Mouse (Mus musculus): Measurements from ENCODE around the gene Lrrc8d. TPM values are rescaled to one million over a fixed set of nuclear protein-coding genes. Genes with fewer than 3 reads are reported as not detected.

Lrrc8d gene
- polyA plus RNA-seq, 1 experiment from 2014 or later = 9.7 TPM

DNA sequence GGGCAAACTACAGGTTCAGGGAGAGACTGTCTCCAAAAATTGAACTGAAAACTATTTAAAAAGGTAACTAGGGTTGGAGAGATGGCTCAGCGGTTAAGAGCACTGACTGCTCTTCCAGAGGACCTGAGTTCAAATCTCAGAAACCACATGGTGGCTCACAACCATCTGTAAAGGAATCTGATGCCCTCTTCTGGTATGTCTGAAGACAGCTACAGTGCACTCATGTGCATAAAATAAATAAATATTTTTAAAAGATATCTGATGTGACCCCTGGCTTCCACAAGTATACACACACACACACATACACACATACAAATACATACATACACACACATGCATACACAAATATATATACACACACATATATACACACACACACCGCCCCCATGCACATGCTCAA is 145.3 kb downstream of the Lrrc8d start:
- no peak overlapping the region for H3K4me3 ChIP-seq (replicated peaks; ENCODE audit: low read length)
- no peak overlapping the region for H3K4me2 ChIP-seq (ENCODE audit: low read depth, low read length)
- no peaks in the 10 kb centered on the region for H3K9me3 ChIP-seq (replicated peaks; ENCODE audit: control insufficient read depth, low read length)
- WGBS = 96% methylated on average over 2 of the region's 2 CpGs
- H3K4me1 ChIP-seq (ENCODE audit: control insufficient read depth, insufficient read depth, low read length) = peaks cover 7% of the 10 kb centered on the region
- H3K36me3 ChIP-seq (ENCODE audit: control insufficient read depth, insufficient read depth, low read length) = no peaks in the 10 kb centered on the region
- H3K9ac ChIP-seq (ENCODE audit: low read length) = no peak overlapping the region
- no peaks in the 10 kb centered on the region for H3K27me3 ChIP-seq (ENCODE audit: control insufficient read depth, insufficient read depth, low read length)
- ATAC-seq (ENCODE audit: insufficient read depth, low FRiP score) = no peak
- no peak overlapping the region for H3K27ac ChIP-seq (ENCODE audit: low read length)

DNA sequence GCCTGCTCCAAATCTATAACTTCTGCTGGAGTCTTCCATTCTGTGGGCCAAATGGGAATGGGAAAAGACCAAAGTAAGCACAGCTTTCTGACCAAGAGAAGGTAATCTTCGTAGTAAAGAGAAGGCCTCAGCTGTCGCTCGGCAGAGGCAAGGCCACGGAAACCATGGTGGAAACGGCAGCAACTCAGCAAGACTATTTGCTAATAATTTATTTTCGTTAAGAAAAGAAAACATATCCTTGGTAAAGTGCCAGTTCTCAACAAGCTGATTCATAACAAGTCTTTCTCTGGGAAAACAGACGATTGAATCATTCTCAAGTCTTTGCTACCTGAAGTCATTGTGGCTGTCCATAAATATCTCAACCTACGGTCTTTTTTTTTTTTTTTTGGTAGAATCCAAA is 148.0 kb downstream of the Lrrc8d start:
- no peaks in the 10 kb centered on the region for H3K27me3 ChIP-seq (ENCODE audit: control insufficient read depth, insufficient read depth, low read length)
- no peak overlapping the region for H3K27ac ChIP-seq (ENCODE audit: low read length)
- H3K4me2 ChIP-seq (ENCODE audit: low read depth, low read length) = no peak overlapping the region
- WGBS = 70% methylated on average over 8 of the region's 8 CpGs
- no peaks in the 10 kb centered on the region for H3K36me3 ChIP-seq (ENCODE audit: control insufficient read depth, insufficient read depth, low read length)
- H3K9ac ChIP-seq (ENCODE audit: low read length) = no peak overlapping the region
- no peak for ATAC-seq (ENCODE audit: insufficient read depth, low FRiP score)
- H3K9me3 ChIP-seq (replicated peaks; ENCODE audit: control insufficient read depth, low read length) = no peaks in the 10 kb centered on the region
- H3K4me3 ChIP-seq (replicated peaks; ENCODE audit: low read length) = no peak overlapping the region
- peaks cover 7% of the 10 kb centered on the region for H3K4me1 ChIP-seq (ENCODE audit: control insufficient read depth, insufficient read depth, low read length)

DNA sequence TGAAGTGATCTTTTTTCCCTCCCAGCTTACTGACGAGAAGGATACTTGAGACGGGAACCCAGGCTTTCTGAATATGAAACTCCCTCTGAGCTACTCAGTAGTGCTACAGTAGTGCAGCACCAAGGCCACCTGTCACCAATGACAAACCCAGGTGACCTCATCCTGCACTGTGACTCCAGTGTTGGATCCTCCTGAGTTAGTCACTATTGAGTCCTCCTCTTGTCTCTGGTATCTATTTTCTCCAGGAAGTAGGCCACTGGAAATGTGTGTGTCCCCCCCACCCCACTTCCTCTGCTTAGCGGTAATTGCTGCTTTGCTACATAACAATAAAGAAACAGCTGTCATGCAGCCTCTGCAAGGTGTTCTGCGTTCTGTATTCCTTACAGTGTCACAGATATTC is 149.5 kb downstream of the Lrrc8d start:
- ATAC-seq (ENCODE audit: insufficient read depth, low FRiP score) = no peak
- peaks cover 7% of the 10 kb centered on the region for H3K4me1 ChIP-seq (ENCODE audit: control insufficient read depth, insufficient read depth, low read length)
- no peak overlapping the region for H3K4me2 ChIP-seq (ENCODE audit: low read depth, low read length)
- no peak overlapping the region for H3K9ac ChIP-seq (ENCODE audit: low read length)
- 55% methylated on average over 4 of the region's 4 CpGs for WGBS
- H3K36me3 ChIP-seq (ENCODE audit: control insufficient read depth, insufficient read depth, low read length) = no peaks in the 10 kb centered on the region
- no peaks in the 10 kb centered on the region for H3K27me3 ChIP-seq (ENCODE audit: control insufficient read depth, insufficient read depth, low read length)
- H3K4me3 ChIP-seq (replicated peaks; ENCODE audit: low read length) = no peak overlapping the region
- no peaks in the 10 kb centered on the region for H3K9me3 ChIP-seq (replicated peaks; ENCODE audit: control insufficient read depth, low read length)
- no peak overlapping the region for H3K27ac ChIP-seq (ENCODE audit: low read length)

DNA sequence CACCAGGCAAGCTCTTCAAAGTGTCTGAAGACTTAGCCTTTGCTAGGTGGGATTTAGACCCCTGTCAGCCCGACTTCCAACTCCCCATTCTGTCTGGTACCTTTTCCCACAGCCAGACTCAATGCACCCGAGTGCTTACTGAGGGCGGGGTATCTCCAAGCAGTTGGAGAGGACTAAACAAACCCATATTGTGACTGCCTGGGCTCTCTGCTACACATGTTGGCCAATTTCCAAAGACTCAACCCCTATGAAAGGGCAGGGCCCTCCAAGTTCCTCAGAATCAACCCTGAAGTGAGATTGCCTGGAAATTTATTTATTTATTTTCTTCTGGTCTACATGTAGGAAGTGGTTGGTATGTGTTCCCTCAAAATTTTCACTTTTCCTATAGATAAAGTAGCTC is 149.9 kb downstream of the Lrrc8d start:
- no peaks in the 10 kb centered on the region for H3K27me3 ChIP-seq (ENCODE audit: control insufficient read depth, insufficient read depth, low read length)
- 38% methylated on average over 3 of the region's 3 CpGs for WGBS
- no peak overlapping the region for H3K4me3 ChIP-seq (replicated peaks; ENCODE audit: low read length)
- H3K4me1 ChIP-seq (ENCODE audit: control insufficient read depth, insufficient read depth, low read length) = peaks cover 7% of the 10 kb centered on the region
- no peaks in the 10 kb centered on the region for H3K9me3 ChIP-seq (replicated peaks; ENCODE audit: control insufficient read depth, low read length)
- H3K4me2 ChIP-seq (ENCODE audit: low read depth, low read length) = no peak overlapping the region
- H3K36me3 ChIP-seq (ENCODE audit: control insufficient read depth, insufficient read depth, low read length) = no peaks in the 10 kb centered on the region
- H3K9ac ChIP-seq (ENCODE audit: low read length) = no peak overlapping the region
- no peak overlapping the region for H3K27ac ChIP-seq (ENCODE audit: low read length)
- ATAC-seq (ENCODE audit: insufficient read depth, low FRiP score) = peak; percentile 69; the same call in 1 of the 2 replicates

DNA sequence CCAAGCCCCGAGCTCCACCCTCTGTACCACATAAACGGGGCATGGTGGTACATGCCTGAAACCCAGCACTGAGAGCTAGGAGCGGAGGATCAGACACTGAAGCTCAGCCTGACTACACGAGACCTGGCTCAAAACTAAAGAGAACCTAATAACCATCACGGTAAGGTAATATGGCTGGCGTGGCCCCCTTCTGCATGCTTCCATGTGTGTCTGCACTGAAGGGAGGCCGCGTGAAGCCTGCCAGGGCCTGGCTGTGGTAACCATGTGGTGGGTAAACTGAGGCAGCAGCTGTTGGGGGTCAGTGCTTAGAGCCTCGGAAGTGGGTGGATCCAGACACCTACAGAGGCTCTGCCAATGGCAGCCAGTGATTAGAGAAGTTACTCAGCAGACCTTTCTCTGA is 153.5 kb downstream of the Lrrc8d start:
- no peak overlapping the region for H3K9ac ChIP-seq (ENCODE audit: low read length)
- no peaks in the 10 kb centered on the region for H3K27me3 ChIP-seq (ENCODE audit: control insufficient read depth, insufficient read depth, low read length)
- H3K36me3 ChIP-seq (ENCODE audit: control insufficient read depth, insufficient read depth, low read length) = no peaks in the 10 kb centered on the region
- 86% methylated on average over 9 of the region's 9 CpGs for WGBS
- no peak overlapping the region for H3K27ac ChIP-seq (ENCODE audit: low read length)
- peaks cover 13% of the 10 kb centered on the region for H3K4me1 ChIP-seq (ENCODE audit: control insufficient read depth, insufficient read depth, low read length)
- H3K9me3 ChIP-seq (replicated peaks; ENCODE audit: control insufficient read depth, low read length) = no peaks in the 10 kb centered on the region
- no peak overlapping the region for H3K4me3 ChIP-seq (replicated peaks; ENCODE audit: low read length)
- ATAC-seq (ENCODE audit: insufficient read depth, low FRiP score) = no peak
- no peak overlapping the region for H3K4me2 ChIP-seq (ENCODE audit: low read depth, low read length)

DNA sequence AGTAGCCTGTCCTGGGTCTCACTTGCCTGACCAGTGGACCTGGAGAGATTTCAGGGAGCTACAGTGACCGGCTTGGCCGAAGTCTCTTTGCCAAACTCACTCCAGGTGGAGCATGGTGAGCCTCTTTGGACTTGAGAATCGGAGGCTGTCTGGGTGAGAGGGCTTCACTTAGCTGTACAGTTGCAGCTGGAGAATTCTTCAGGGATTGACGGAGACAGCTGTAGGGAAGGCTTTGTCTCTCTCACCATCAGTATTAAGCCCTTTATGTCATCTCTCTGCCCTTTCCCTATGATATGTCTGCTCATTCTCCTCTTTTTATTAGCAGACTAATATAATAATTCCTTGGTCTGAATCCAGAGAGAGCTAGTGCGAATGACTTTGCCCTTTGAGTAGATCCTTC is 157.7 kb downstream of the Lrrc8d start:
- Histone ChIP-seq H3K4me1 (ENCODE audit: control insufficient read depth, insufficient read depth, low read length) (peaks cover 15% of the 10 kb centered on the region; the same call in 1 of the 2 replicates), H3K9ac (ENCODE audit: low read length) (no peak overlapping the region), H3K4me2 (ENCODE audit: low read depth, low read length) (no peak overlapping the region), H3K9me3 (replicated peaks; ENCODE audit: control insufficient read depth, low read length) (no peaks in the 10 kb centered on the region), H3K36me3 (ENCODE audit: control insufficient read depth, insufficient read depth, low read length) (no peaks in the 10 kb centered on the region), H3K4me3 (replicated peaks; ENCODE audit: low read length) (no peak overlapping the region), H3K27ac (ENCODE audit: low read length) (peak overlapping the region; percentile 20; the same call in 1 of the 2 replicates), H3K27me3 (ENCODE audit: control insufficient read depth, insufficient read depth, low read length) (no peaks in the 10 kb centered on the region)
- WGBS = 52% methylated on average over 5 of the region's 5 CpGs
- ATAC-seq (ENCODE audit: insufficient read depth, low FRiP score) = no peak

DNA sequence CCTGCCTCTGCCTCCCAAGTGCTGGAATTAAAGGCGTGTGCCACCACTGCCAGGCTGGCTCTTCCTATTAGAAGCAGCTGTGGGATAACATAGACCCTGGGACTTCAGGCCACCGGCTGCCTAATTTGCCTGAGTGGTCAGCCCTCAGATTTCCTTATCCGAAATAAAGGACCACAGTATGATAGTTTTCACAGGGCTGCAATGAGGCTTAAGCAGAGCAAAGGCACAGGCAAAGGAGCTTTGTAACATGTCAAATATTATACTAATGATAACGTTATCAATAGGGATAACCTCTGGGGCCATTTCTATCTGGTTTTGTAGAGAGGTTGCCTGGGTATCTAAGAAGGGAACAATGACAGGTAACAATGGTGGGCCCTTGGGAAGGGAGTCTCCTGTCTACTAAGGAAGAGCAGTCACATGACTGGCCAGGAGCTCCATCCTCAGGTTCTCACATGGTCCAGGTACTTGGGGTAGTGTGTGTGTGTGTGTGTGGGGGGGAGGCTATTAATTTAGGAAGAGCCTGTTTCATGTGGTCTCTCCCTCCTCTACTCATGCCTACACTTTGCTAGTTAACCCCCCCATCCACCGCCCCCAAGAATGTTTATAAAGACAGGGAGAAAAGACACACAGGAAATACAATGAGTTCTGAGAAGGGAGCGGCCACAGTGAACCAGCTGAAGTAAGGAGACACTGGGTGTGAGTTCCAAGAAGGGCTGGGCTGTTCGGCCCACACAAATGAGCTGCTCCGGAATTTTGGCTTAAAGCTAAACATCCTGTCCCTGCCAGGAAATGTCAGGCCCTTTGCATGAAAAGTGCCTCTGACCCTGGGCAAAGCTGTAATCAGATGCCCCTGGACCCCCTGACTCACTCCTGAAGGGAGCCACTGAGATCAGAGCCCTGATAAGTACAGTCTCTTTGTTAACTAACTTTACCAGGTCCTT is 159.3 kb downstream of the Lrrc8d start:
- ATAC-seq (ENCODE audit: insufficient read depth, low FRiP score) = peak; percentile 37; the same call in 1 of the 2 replicates
- WGBS = 39% methylated on average over 8 of the region's 8 CpGs
- H3K27ac ChIP-seq (ENCODE audit: low read length) = peak overlapping the region; percentile 5; the same call in 1 of the 2 replicates

DNA sequence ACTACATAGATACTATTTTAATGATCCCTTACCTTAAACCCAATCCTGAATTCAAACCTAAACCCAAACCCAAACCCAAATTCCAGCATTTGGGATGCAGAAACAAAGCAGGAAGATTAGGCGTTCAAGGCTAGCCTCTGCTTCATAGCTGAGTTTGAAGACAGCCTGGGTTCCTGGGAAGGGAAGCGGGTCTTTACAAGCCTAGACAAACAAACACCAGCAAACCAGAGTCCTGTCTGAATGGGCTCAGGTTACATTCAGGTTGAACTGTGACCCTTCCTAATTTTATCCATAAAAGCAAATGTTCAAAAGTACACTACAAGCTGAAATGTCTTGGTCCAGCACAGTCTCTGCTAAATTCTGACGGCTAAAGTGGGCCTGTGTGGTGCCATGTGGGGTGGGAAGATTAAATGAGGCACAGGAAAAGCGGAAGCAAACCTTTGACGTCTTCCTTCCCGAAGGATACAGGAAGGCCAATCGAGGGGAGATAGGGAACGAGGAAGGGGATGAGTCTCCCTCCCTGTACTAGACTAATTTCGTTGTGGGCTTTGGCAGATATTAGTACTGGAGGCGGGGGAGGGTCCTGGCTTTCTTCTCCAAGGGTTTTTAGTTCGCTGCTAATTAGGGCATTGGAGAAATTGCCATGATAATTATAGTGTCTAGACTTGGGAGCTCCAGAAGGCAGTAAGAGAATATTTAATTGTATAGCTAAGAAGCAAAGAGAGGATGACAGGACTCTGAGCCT is 160.1 kb downstream of the Lrrc8d start:
- Histone ChIP-seq H3K4me1 (ENCODE audit: control insufficient read depth, insufficient read depth, low read length) (peaks cover 15% of the 10 kb centered on the region; the same call in 1 of the 2 replicates), H3K4me3 (replicated peaks; ENCODE audit: low read length) (no peak overlapping the region), H3K4me2 (ENCODE audit: low read depth, low read length) (no peak overlapping the region), H3K9me3 (replicated peaks; ENCODE audit: control insufficient read depth, low read length) (no peaks in the 10 kb centered on the region), H3K36me3 (ENCODE audit: control insufficient read depth, insufficient read depth, low read length) (no peaks in the 10 kb centered on the region), H3K27ac (ENCODE audit: low read length) (peak overlapping the region; percentile 5; the same call in 1 of the 2 replicates), H3K27me3 (ENCODE audit: control insufficient read depth, insufficient read depth, low read length) (no peaks in the 10 kb centered on the region), H3K9ac (ENCODE audit: low read length) (no peak overlapping the region)
- ATAC-seq (ENCODE audit: insufficient read depth, low FRiP score) = no peak
- WGBS = 55% methylated on average over 11 of the region's 11 CpGs

More for the DNA sequence above, 159.3 kb downstream of the Lrrc8d start:
- no peak overlapping the region for H3K4me3 ChIP-seq (replicated peaks; ENCODE audit: low read length)
- H3K9me3 ChIP-seq (replicated peaks; ENCODE audit: control insufficient read depth, low read length) = no peaks in the 10 kb centered on the region
- no peak overlapping the region for H3K4me2 ChIP-seq (ENCODE audit: low read depth, low read length)
- H3K9ac ChIP-seq (ENCODE audit: low read length) = no peak overlapping the region
- no peaks in the 10 kb centered on the region for H3K27me3 ChIP-seq (ENCODE audit: control insufficient read depth, insufficient read depth, low read length)
- H3K4me1 ChIP-seq (ENCODE audit: control insufficient read depth, insufficient read depth, low read length) = peaks cover 15% of the 10 kb centered on the region; the same call in 1 of the 2 replicates
- H3K36me3 ChIP-seq (ENCODE audit: control insufficient read depth, insufficient read depth, low read length) = no peaks in the 10 kb centered on the region

DNA sequence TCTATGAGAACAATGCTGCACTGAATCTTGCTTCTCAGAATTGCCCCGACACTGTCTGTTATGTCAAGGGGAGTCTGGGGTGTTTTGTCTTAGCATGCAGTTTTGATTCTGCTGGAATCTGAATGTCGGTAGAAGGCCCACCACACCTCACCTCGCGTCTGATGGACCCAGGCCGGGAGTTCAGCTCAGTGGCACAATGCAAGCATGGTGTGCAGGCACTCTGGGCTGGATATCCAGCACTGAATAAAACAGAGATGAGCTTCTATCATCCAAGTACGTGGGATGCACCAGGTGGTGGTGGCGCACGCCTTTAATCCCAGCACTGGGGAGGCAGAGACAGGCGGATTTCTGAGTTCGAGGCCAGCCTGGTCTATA is 160.7 kb downstream of the Lrrc8d start:
- no peaks in the 10 kb centered on the region for H3K36me3 ChIP-seq (ENCODE audit: control insufficient read depth, insufficient read depth, low read length)
- 87% methylated on average over 10 of the region's 10 CpGs for WGBS
- peaks cover 15% of the 10 kb centered on the region; the same call in 1 of the 2 replicates for H3K4me1 ChIP-seq (ENCODE audit: control insufficient read depth, insufficient read depth, low read length)
- no peak overlapping the region for H3K9ac ChIP-seq (ENCODE audit: low read length)
- no peak overlapping the region for H3K4me2 ChIP-seq (ENCODE audit: low read depth, low read length)
- no peak overlapping the region for H3K27ac ChIP-seq (ENCODE audit: low read length)
- H3K4me3 ChIP-seq (replicated peaks; ENCODE audit: low read length) = no peak overlapping the region
- H3K9me3 ChIP-seq (replicated peaks; ENCODE audit: control insufficient read depth, low read length) = no peaks in the 10 kb centered on the region
- ATAC-seq (ENCODE audit: insufficient read depth, low FRiP score) = no peak
- H3K27me3 ChIP-seq (ENCODE audit: control insufficient read depth, insufficient read depth, low read length) = no peaks in the 10 kb centered on the region

All from stomach, embryonic 16.5 days (tissue).